Mouse (Mus musculus): ENCODE results near the gene Pth1r.

- TF ChIP-seq CTCF (IDR thresholded peaks at IDR 0.05; ENCODE audit: extremely low read depth, insufficient read depth, low read length) (no peak), POLR2A (IDR thresholded peaks at IDR 0.05; ENCODE audit: extremely low read depth, insufficient read depth, low read length) (no peak)
Observed at GRCm38 (mm10) chr9:110772336-110772735, 25.4 kb upstream of the Pth1r start.

Measured in cortical plate, adult 2 months (tissue).